ENCODE assay signal across 9 mouse cellular contexts in genomic region chr17:71965733-71966606, GRCm38 (mm10).
A peak's percentile ranks its signal among the peaks of the same experiment; 100 is the strongest.
DNase-seq lines count a peak whose midpoint lies in the region; ATAC-seq lines count a peak whose summit lies in the region.
"Had no signal": no experiment of that assay in that cellular context is flagged by ENCODE, and none has a peak within 500 bp of the region (broad histone marks: within the 10 kb centered on the region; RNA-seq: fewer than 3 reads in every experiment).

No protein-coding gene starts in this region.

- H3K36me3 ChIP-seq in midbrain, embryonic 11.5 days (ENCODE audit: control insufficient read depth, insufficient read depth, low read length): no peaks in the 10 kb centered on the region
- no peaks in the 10 kb centered on the region for H3K36me3 ChIP-seq in midbrain, embryonic 10.5 days
- no peaks in the 10 kb centered on the region for H3K36me3 ChIP-seq in forebrain, embryonic 12.5 days (replicated peaks)
- no peaks in the 10 kb centered on the region for H3K36me3 ChIP-seq in hindbrain, embryonic 14.5 days (replicated peaks; ENCODE audit: control insufficient read depth, insufficient read depth)
- H3K36me3 ChIP-seq in neural tube, embryonic 15.5 days: no peaks in the 10 kb centered on the region
- H3K36me3 ChIP-seq: liver, embryonic 15.5 days had no signal

- H3K4me1 ChIP-seq in midbrain, embryonic 11.5 days (ENCODE audit: control insufficient read depth, insufficient read depth, low read length): peaks cover 10% of the 10 kb centered on the region
- peaks cover 23% of the 10 kb centered on the region for H3K4me1 ChIP-seq in midbrain, embryonic 10.5 days
- peaks cover 19% of the 10 kb centered on the region for H3K4me1 ChIP-seq in forebrain, embryonic 12.5 days
- 0 out of 2 replicates have a peak, but pooled peaks cover 9% of the 10 kb centered on the region for H3K4me1 ChIP-seq in hindbrain, embryonic 14.5 days (replicated peaks; ENCODE audit: control insufficient read depth, insufficient read depth, low read length)
- H3K4me1 ChIP-seq in neural tube, embryonic 15.5 days: peaks cover 4% of the 10 kb centered on the region; the same call in 1 of the 2 replicates
- H3K4me1 ChIP-seq: liver, embryonic 15.5 days had no signal

- no peaks in the 10 kb centered on the region for H3K9me3 ChIP-seq in midbrain, embryonic 11.5 days (ENCODE audit: control insufficient read depth, low read length)
- no peaks in the 10 kb centered on the region for H3K9me3 ChIP-seq in midbrain, embryonic 10.5 days (replicated peaks)
- H3K9me3 ChIP-seq in forebrain, embryonic 12.5 days: no peaks in the 10 kb centered on the region
- no peaks in the 10 kb centered on the region for H3K9me3 ChIP-seq in hindbrain, embryonic 14.5 days (ENCODE audit: control insufficient read depth, low read length)
- H3K9me3 ChIP-seq in neural tube, embryonic 15.5 days (replicated peaks): no peaks in the 10 kb centered on the region
- H3K9me3 ChIP-seq: liver, embryonic 15.5 days had no signal

- no peak for DNase-seq in midbrain, embryonic 11.5 days (ENCODE audit: low spot score, missing footprints)
- no peak for DNase-seq in midbrain, embryonic 10.5 days (ENCODE audit: low spot score)
- DNase-seq in adrenal gland, postnatal 14 days: peak; percentile 58
- DNase-seq in hindbrain, embryonic 14.5 days (ENCODE audit: low spot score): peak; percentile 77
- peak; percentile 22 for DNase-seq in left cerebral cortex, adult 11 months (ENCODE audit: low spot score)

- H3K27me3 ChIP-seq in midbrain, embryonic 11.5 days (ENCODE audit: control insufficient read depth, insufficient read depth, low read length): no peaks in the 10 kb centered on the region
- no peaks in the 10 kb centered on the region; the same call in 1 of the 2 replicates for H3K27me3 ChIP-seq in midbrain, embryonic 10.5 days (ENCODE audit: low read depth, poor library complexity, severe bottlenecking)
- H3K27me3 ChIP-seq in forebrain, embryonic 12.5 days: 0 out of 2 replicates have a peak, but pooled peaks cover 5% of the 10 kb centered on the region
- H3K27me3 ChIP-seq in hindbrain, embryonic 14.5 days (ENCODE audit: control insufficient read depth, insufficient read depth, low read length): no peaks in the 10 kb centered on the region
- no peaks in the 10 kb centered on the region for H3K27me3 ChIP-seq in neural tube, embryonic 15.5 days (replicated peaks)
- H3K27me3 ChIP-seq: liver, embryonic 15.5 days had no signal

- no peak overlapping the region for H3K4me3 ChIP-seq in midbrain, embryonic 11.5 days (ENCODE audit: low read depth, low read length)
- no peak overlapping the region for H3K4me3 ChIP-seq in midbrain, embryonic 10.5 days
- H3K4me3 ChIP-seq in forebrain, embryonic 12.5 days (replicated peaks): no peak overlapping the region
- no peak overlapping the region for H3K4me3 ChIP-seq in hindbrain, embryonic 14.5 days (replicated peaks; ENCODE audit: low read length)
- no peak overlapping the region for H3K4me3 ChIP-seq in neural tube, embryonic 15.5 days (replicated peaks)
- H3K4me3 ChIP-seq: liver, embryonic 15.5 days had no signal

- no peak overlapping the region for H3K27ac ChIP-seq in midbrain, embryonic 11.5 days (ENCODE audit: low read depth, low read length)
- no peak overlapping the region for H3K27ac ChIP-seq in midbrain, embryonic 10.5 days (replicated peaks)
- H3K27ac ChIP-seq in forebrain, embryonic 12.5 days: no peak overlapping the region
- H3K27ac ChIP-seq in hindbrain, embryonic 14.5 days: no peak overlapping the region
- no peak overlapping the region for H3K27ac ChIP-seq in neural tube, embryonic 15.5 days (replicated peaks)
- H3K27ac ChIP-seq: liver, embryonic 15.5 days had no signal

- no peak overlapping the region for H3K9ac ChIP-seq in midbrain, embryonic 11.5 days (ENCODE audit: low read length)
- no peak overlapping the region for H3K9ac ChIP-seq in forebrain, embryonic 12.5 days
- H3K9ac ChIP-seq in hindbrain, embryonic 14.5 days: no peak overlapping the region
- no peak overlapping the region for H3K9ac ChIP-seq in neural tube, embryonic 15.5 days (replicated peaks)
- H3K9ac ChIP-seq: liver, embryonic 15.5 days had no signal

- ATAC-seq in midbrain, embryonic 11.5 days (ENCODE audit: low FRiP score): peak; percentile 65; the same call in 1 of the 2 replicates
- peak; percentile 46; the same call in 1 of the 2 replicates for ATAC-seq in forebrain, embryonic 12.5 days (ENCODE audit: low FRiP score)
- ATAC-seq in hindbrain, embryonic 14.5 days (ENCODE audit: low FRiP score): peak; percentile 76; the same call in 1 of the 2 replicates
- ATAC-seq in neural tube, embryonic 15.5 days (ENCODE audit: low FRiP score): peak; percentile 75
- no peak for ATAC-seq in activated CD4-positive, CD25-positive, alpha-beta regulatory T cell, adult 4 months

- 88% methylated on average over 9 of the region's 9 CpGs for WGBS in midbrain, embryonic 11.5 days
- 87% methylated on average over 9 of the region's 9 CpGs for WGBS in midbrain, embryonic 10.5 days
- WGBS in forebrain, embryonic 12.5 days: 81% methylated on average over 9 of the region's 9 CpGs
- WGBS in hindbrain, embryonic 14.5 days: 74% methylated on average over 9 of the region's 9 CpGs
- 69% methylated on average over 9 of the region's 9 CpGs for WGBS in neural tube, embryonic 15.5 days

- no peak overlapping the region for H3K4me2 ChIP-seq in midbrain, embryonic 11.5 days
- H3K4me2 ChIP-seq in forebrain, embryonic 12.5 days: no peak overlapping the region
- H3K4me2 ChIP-seq in hindbrain, embryonic 14.5 days (replicated peaks): no peak overlapping the region
- H3K4me2 ChIP-seq in neural tube, embryonic 15.5 days: no peak overlapping the region
- H3K4me2 ChIP-seq: liver, embryonic 15.5 days had no signal

Comparison
In these comparisons a context has a peak if more than half of its experiments do, and no peak if none do; other contexts are left out.
1. DNase-seq: peak in adrenal gland, postnatal 14 days (single experiment), hindbrain, embryonic 14.5 days (single experiment) and left cerebral cortex, adult 11 months (single experiment); none in midbrain, embryonic 11.5 days (single experiment) and midbrain, embryonic 10.5 days (single experiment).